Mouse (Mus musculus) MEL (cell line): ENCODE measurements around the gene Coq8b. TPM values are rescaled to one million over a fixed set of nuclear protein-coding genes. Genes with fewer than 3 reads are reported as not detected.

Experiments used
- DNase-seq: peaks from one replicate; pipeline ENCODE4 v3.0.0; 2011; ENCODE audit warnings: low read depth, low spot score
- H3K27ac ChIP-seq: 2 replicates; pipeline ENCODE4 v1.5.1; 2012; ENCODE audit warnings: low read depth, mild to moderate bottlenecking, control low read depth, low read length, moderate library complexity; ENCODE audit not compliant: control insufficient read depth
- H3K27me3 ChIP-seq, 2 experiments: fragments of 150-350 bp in 1 of 2; sonication (generic) in 1 of 2; 2 replicates each; pipeline ENCODE4 v1.6.1; 2012; ENCODE audit warnings: low read length in 2 of 2, mild to moderate bottlenecking in 2 of 2, improper control_type of control experiment in 1 of 2, moderate library complexity in 1 of 2; ENCODE audit not compliant: insufficient read depth in 2 of 2, control insufficient read depth in 1 of 2
- H3K36me3 ChIP-seq, 2 experiments: 2 replicates each; pipeline ENCODE4 v1.6.1; 2012 to 2014; ENCODE audit warnings: low read length in 2 of 2, improper control_type of control experiment in 1 of 2, inconsistent platforms in 1 of 2, mild to moderate bottlenecking in 1 of 2; ENCODE audit not compliant: insufficient read depth in 2 of 2, control insufficient read depth in 1 of 2
- H3K4me1 ChIP-seq, 2 experiments: fragments of 150-350 bp in 1 of 2; sonication (generic) in 1 of 2; 2 replicates each; pipeline ENCODE4 v1.6.1; 2012; ENCODE audit warnings: low read length in 2 of 2, improper control_type of control experiment in 1 of 2, mild to moderate bottlenecking in 1 of 2; ENCODE audit not compliant: insufficient read depth in 2 of 2, control insufficient read depth in 1 of 2
- H3K4me3 ChIP-seq, 2 experiments: fragments of 150-350 bp in 1 of 2; sonication (generic) in 1 of 2; 2 replicates each; pipeline ENCODE4 v1.5.1; 2012; ENCODE audit warnings: low read depth in 2 of 2, low read length in 2 of 2, mild to moderate bottlenecking in 2 of 2, moderate library complexity in 2 of 2, control low read depth in 1 of 2, improper control_type of control experiment in 1 of 2; ENCODE audit not compliant: control insufficient read depth in 1 of 2, insufficient read depth in 1 of 2
- H3K79me2 ChIP-seq: 2 replicates; pipeline ENCODE4 v1.6.1; 2012; ENCODE audit warnings: mild to moderate bottlenecking, low read length, moderate library complexity; ENCODE audit not compliant: control insufficient read depth, poor library complexity, insufficient read depth
- H3K9ac ChIP-seq: 2 replicates; pipeline ENCODE4 v1.6.1; 2012; ENCODE audit warnings: low read depth, mild to moderate bottlenecking, control low read depth, low read length, moderate library complexity; ENCODE audit not compliant: control insufficient read depth, poor library complexity, severe bottlenecking
- H3K9me3 ChIP-seq: fragments of 150-350 bp; sonication (generic); replicated peaks from 2 replicates; pipeline ENCODE4 v1.6.1; 2012; ENCODE audit warnings: mild to moderate bottlenecking, low read length, improper control_type of control experiment, moderate library complexity; ENCODE audit not compliant: insufficient read depth
- BHLHE40 ChIP-seq: IDR thresholded peaks from 2 replicates; pipeline ENCODE4 v1.6.1; 2012; ENCODE audit warnings: low read depth, mild to moderate bottlenecking, inconsistent platforms, low read length, improper control_type of control experiment, borderline replicate concordance
- CHD1 ChIP-seq: IDR thresholded peaks from 2 replicates; pipeline ENCODE4 v1.6.1; 2012; ENCODE audit warnings: low read depth, mild to moderate bottlenecking, inconsistent platforms, low read length, improper control_type of control experiment
- CHD2 ChIP-seq: IDR thresholded peaks from 2 replicates; pipeline ENCODE4 v1.6.1; 2011; ENCODE audit warnings: low read length, improper control_type of control experiment
- CTCF ChIP-seq, 3 experiments: IDR thresholded peaks in 2 of 3; conservative IDR thresholded peaks in 1 of 3; 2 replicates each; pipeline ENCODE4 v1.5.1; 2011 to 2012; ENCODE audit warnings: low read length in 3 of 3, low read depth in 2 of 3, mild to moderate bottlenecking in 2 of 3, improper control_type of control experiment in 1 of 3, inconsistent platforms in 1 of 3, mixed read lengths in 1 of 3, moderate library complexity in 1 of 3; ENCODE audit not compliant: control insufficient read depth in 1 of 3, insufficient read depth in 1 of 3, poor library complexity in 1 of 3, severe bottlenecking in 1 of 3
- E2F4 ChIP-seq: IDR thresholded peaks from 2 replicates; pipeline ENCODE4 v1.6.1; 2011; ENCODE audit warnings: low read depth, low read length, improper control_type of control experiment, borderline replicate concordance
- ELF1 ChIP-seq: IDR thresholded peaks from 2 replicates; pipeline ENCODE4 v1.6.1; 2014; ENCODE audit warnings: low read depth, mild to moderate bottlenecking, inconsistent platforms, low read length, improper control_type of control experiment, moderate library complexity
- EP300 ChIP-seq, 2 experiments: IDR thresholded peaks; 2 replicates each; pipeline ENCODE4 v1.6.1; 2011; ENCODE audit warnings: improper control_type of control experiment in 2 of 2, low read length in 2 of 2, low read depth in 1 of 2, mild to moderate bottlenecking in 1 of 2
- GABPA ChIP-seq: IDR thresholded peaks from 2 replicates; pipeline ENCODE4 v1.6.1; 2012; ENCODE audit warnings: low read depth, mild to moderate bottlenecking, inconsistent platforms, low read length, improper control_type of control experiment, moderate library complexity
- GATA1 ChIP-seq: IDR thresholded peaks from 2 replicates; pipeline ENCODE4 v1.6.1; 2011; ENCODE audit warnings: low read depth, low read length, improper control_type of control experiment
- HCFC1 ChIP-seq: IDR thresholded peaks from 2 replicates; pipeline ENCODE4 v1.6.1; 2012; ENCODE audit warnings: low read depth, mild to moderate bottlenecking, inconsistent platforms, low read length, improper control_type of control experiment, moderate library complexity
- JUND ChIP-seq: IDR thresholded peaks from 2 replicates; pipeline ENCODE4 v1.6.1; 2011; ENCODE audit warnings: low read depth, mild to moderate bottlenecking, improper control_type of control experiment, low read length
- KAT2A ChIP-seq: conservative IDR thresholded peaks from 2 replicates; pipeline ENCODE4 v1.6.1; 2012; ENCODE audit warnings: low read depth, low read length, improper control_type of control experiment, inconsistent platforms
- MAFK ChIP-seq: IDR thresholded peaks from 2 replicates; pipeline ENCODE4 v1.6.1; 2011; ENCODE audit warnings: low read depth, mild to moderate bottlenecking, low read length, improper control_type of control experiment, borderline replicate concordance
- MAX ChIP-seq: IDR thresholded peaks from 2 replicates; pipeline ENCODE4 v1.6.1; 2011; ENCODE audit warnings: low read length, improper control_type of control experiment
- MEF2A ChIP-seq: IDR thresholded peaks from 2 replicates; pipeline ENCODE4 v1.6.1; 2014; ENCODE audit warnings: low read depth, mild to moderate bottlenecking, inconsistent platforms, low read length, improper control_type of control experiment; ENCODE audit not compliant: poor library complexity, insufficient replicate concordance, severe bottlenecking; ENCODE audit errors: extremely low read depth
- MXI1 ChIP-seq: IDR thresholded peaks from 2 replicates; pipeline ENCODE4 v1.6.1; 2011; ENCODE audit warnings: mild to moderate bottlenecking, low read depth, low read length, improper control_type of control experiment
- MYB ChIP-seq: IDR thresholded peaks from 2 replicates; pipeline ENCODE4 v1.6.1; 2011; ENCODE audit warnings: mild to moderate bottlenecking, low read depth, low read length, improper control_type of control experiment
- MYC ChIP-seq: IDR thresholded peaks from 2 replicates; pipeline ENCODE4 v1.6.1; 2011; ENCODE audit warnings: low read depth, mild to moderate bottlenecking, low read length, improper control_type of control experiment, moderate library complexity
- NRF1 ChIP-seq: IDR thresholded peaks from 2 replicates; pipeline ENCODE4 v1.6.1; 2014; ENCODE audit warnings: low read depth, mild to moderate bottlenecking, inconsistent platforms, low read length, improper control_type of control experiment, moderate library complexity; ENCODE audit not compliant: poor library complexity, insufficient read depth, severe bottlenecking
- POLR2A ChIP-seq, 2 experiments: IDR thresholded peaks; 2 replicates each; pipeline ENCODE4 v1.6.1; 2011 to 2012; ENCODE audit warnings: low read length in 2 of 2, mild to moderate bottlenecking in 2 of 2, control low read depth in 1 of 2, improper control_type of control experiment in 1 of 2, low read depth in 1 of 2, moderate library complexity in 1 of 2; ENCODE audit not compliant: control insufficient read depth in 1 of 2, insufficient read depth in 1 of 2, poor library complexity in 1 of 2
- POLR2AphosphoS2 ChIP-seq: IDR thresholded peaks from 2 replicates; pipeline ENCODE4 v1.6.1; 2011; ENCODE audit warnings: low read length, improper control_type of control experiment
- POLR2AphosphoS5 ChIP-seq: IDR thresholded peaks from 2 replicates; pipeline ENCODE4 v1.6.1; 2012; ENCODE audit warnings: low read depth, borderline replicate concordance, mild to moderate bottlenecking, inconsistent platforms, low read length, moderate library complexity, mixed read lengths
- RCOR1 ChIP-seq: IDR thresholded peaks from 2 replicates; pipeline ENCODE4 v1.6.1; 2012; ENCODE audit warnings: low read depth, mild to moderate bottlenecking, inconsistent platforms, low read length, improper control_type of control experiment
- SIN3A ChIP-seq: IDR thresholded peaks from 2 replicates; pipeline ENCODE4 v1.6.1; 2012; ENCODE audit warnings: low read length, improper control_type of control experiment, inconsistent platforms
- SMC3 ChIP-seq: IDR thresholded peaks from 2 replicates; pipeline ENCODE4 v1.6.1; 2011; ENCODE audit warnings: low read depth, low read length, improper control_type of control experiment
- TAL1 ChIP-seq: IDR thresholded peaks from 2 replicates; pipeline ENCODE4 v1.6.1; 2012; ENCODE audit warnings: mild to moderate bottlenecking, inconsistent platforms, low read length, moderate library complexity, mixed read lengths
- TBP ChIP-seq: IDR thresholded peaks from 2 replicates; pipeline ENCODE4 v1.8.0; 2011; ENCODE audit warnings: low read depth, low read length, improper control_type of control experiment
- TCF12 ChIP-seq: IDR thresholded peaks from 2 replicates; pipeline ENCODE4 v1.6.1; 2014; ENCODE audit warnings: low read depth, mild to moderate bottlenecking, inconsistent platforms, low read length, improper control_type of control experiment, moderate library complexity
- UBTF ChIP-seq: IDR thresholded peaks from 2 replicates; pipeline ENCODE4 v1.6.1; 2012; ENCODE audit warnings: low read depth, mild to moderate bottlenecking, inconsistent platforms, low read length, improper control_type of control experiment, moderate library complexity, borderline replicate concordance; ENCODE audit not compliant: insufficient read depth
- USF1 ChIP-seq: IDR thresholded peaks from 2 replicates; pipeline ENCODE4 v1.6.1; 2014; ENCODE audit warnings: low read depth, mild to moderate bottlenecking, inconsistent platforms, low read length, improper control_type of control experiment, moderate library complexity
- USF2 ChIP-seq, 2 experiments: IDR thresholded peaks; 2 replicates each; pipeline ENCODE4 v1.6.1; 2011 to 2012; ENCODE audit warnings: improper control_type of control experiment in 2 of 2, low read length in 2 of 2, borderline replicate concordance in 1 of 2, inconsistent platforms in 1 of 2, low read depth in 1 of 2, mild to moderate bottlenecking in 1 of 2; ENCODE audit not compliant: insufficient read depth in 1 of 2
- ZC3H11A ChIP-seq: IDR thresholded peaks from 2 replicates; pipeline ENCODE4 v1.6.1; 2012; ENCODE audit warnings: low read depth, mild to moderate bottlenecking, inconsistent platforms, low read length, improper control_type of control experiment
- ZKSCAN1 ChIP-seq: IDR thresholded peaks from 2 replicates; pipeline ENCODE4 v1.6.1; 2012; ENCODE audit warnings: low read depth, mild to moderate bottlenecking, inconsistent platforms, low read length, improper control_type of control experiment, moderate library complexity
- ZNF384 ChIP-seq: IDR thresholded peaks from 2 replicates; pipeline ENCODE4 v1.6.1; 2012; ENCODE audit warnings: low read depth, mild to moderate bottlenecking, inconsistent platforms, low read length, improper control_type of control experiment
- polyA plus RNA-seq, 2 experiments: library from polyadenylated mRNA; stranded (reverse) in 1 of 2; unstranded in 1 of 2; fragments of >175 nt in 1 of 2; fragments of >200 nt in 1 of 2; gene quantifications; 2 replicates each; pipeline versions ENCODE4 v1.2.1 to v1.2.4; 2012; ENCODE audit warnings: low replicate concordance in 2 of 2, low read depth in 1 of 2; ENCODE audit not compliant: insufficient read length in 2 of 2, insufficient read depth in 1 of 2, missing spikeins in 1 of 2
- total RNA-seq: library from RNA; depleted of rRNA; stranded (reverse); fragments of 300-350 nt; gene quantifications from 2 replicates; pipeline ENCODE4 v1.2.3, GENCODE M21; 2012

Coq8b gene
- total and polyA plus RNA-seq, 3 experiments, result 13.8 to 22.7 TPM; not detected in 1

DNA sequence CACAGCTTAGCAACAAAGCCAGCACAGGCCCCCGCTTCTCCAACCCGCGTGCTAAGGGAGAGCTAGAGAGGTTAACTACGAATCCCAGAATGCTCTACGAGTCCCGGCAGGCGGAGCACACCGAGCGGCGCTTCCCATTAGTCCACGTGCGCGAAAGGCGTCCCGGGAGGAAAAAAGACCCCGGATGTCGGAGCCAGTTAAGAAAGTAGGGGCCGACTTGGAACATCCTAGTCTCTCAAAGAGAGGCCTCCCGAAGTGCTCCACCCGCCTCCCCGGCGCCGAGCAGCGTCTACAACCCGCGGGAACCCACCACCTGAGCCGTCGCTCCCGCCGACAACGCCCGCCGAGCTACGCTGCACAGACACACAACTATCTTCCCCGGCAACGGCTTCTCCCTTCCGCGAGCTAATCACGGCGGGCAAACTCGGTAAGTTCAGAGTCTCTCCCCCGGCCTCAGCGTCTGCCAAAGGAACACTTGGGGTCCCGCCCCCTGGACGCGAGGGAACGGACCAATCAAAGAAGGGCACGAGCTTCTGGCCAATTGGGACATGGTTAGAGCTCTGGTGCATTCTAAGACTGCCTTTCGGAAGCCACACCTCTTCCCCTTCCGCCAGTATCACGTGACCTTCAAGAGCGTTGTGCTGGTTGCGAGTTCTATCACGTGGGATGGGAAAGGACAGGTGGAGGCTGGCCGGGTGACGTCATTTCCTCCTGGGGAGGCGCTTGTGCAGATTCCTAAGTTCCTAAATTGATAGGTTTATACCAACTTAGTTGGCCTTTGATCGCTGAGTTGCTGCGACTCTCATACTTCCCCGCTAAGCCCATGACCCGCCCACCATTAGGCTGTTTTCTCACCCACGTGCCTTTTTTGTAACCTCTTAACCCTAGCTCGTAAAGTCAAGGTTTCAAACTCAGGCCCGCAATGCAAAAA lies 36.9 kb upstream of the Coq8b start, which contains the start of the genes BC024978 and Snrpa:
TSS of gene BC024978 (plus strand) at position 101 of the 931 bp plus-strand sequence.
TSS of gene Snrpa (minus strand) at position 591 of the 931 bp plus-strand sequence.
- Histone ChIP-seq H3K27ac (peak within 1 kb of the TSS; percentile 97), H3K4me3 (peak within 1 kb of the TSS; percentile 72 to 93), H3K36me3 (peaks cover 16% of the 10 kb centered on the region in 2 experiments), H3K27me3 (no peaks in the 10 kb centered on the region), H3K9ac (peak within 1 kb of the TSS; percentile 96), H3K9me3 (no peaks in the 10 kb centered on the region), H3K4me1 (peaks cover 6 to 14% of the 10 kb centered on the region in 2 experiments; a peak in 3 of 4 replicates), H3K79me2 (peaks cover 29% of the 10 kb centered on the region)
- DNase-seq, result peak; percentile 100
- TF ChIP-seq TCF12, result peak; percentile 41
- TF ChIP-seq MAFK, result no peak
- no peak; the same call in 1 of the 2 replicates for TF ChIP-seq E2F4
- TF ChIP-seq JUND, result peak; percentile 79; the same call in 1 of the 2 replicates
- no peak for TF ChIP-seq UBTF
- TF ChIP-seq ZKSCAN1, result no peak
- peak; percentile 85 for TF ChIP-seq BHLHE40
- peak in 1 of 2 experiments; percentile 33; a peak in 1 of 4 replicates for TF ChIP-seq EP300 (IDR thresholded peaks at IDR 0.05; ENCODE audit: low read depth in 1 of 2, low read length in 2 of 2)
- no peak; the same call in 1 of the 2 replicates for TF ChIP-seq NRF1
- TF ChIP-seq ELF1, result peak; percentile 85
- TF ChIP-seq MAX, result peak; percentile 99
- TF ChIP-seq CHD1, result peak; percentile 7; the same call in 1 of the 2 replicates
- TF ChIP-seq CTCF (IDR thresholded peaks at IDR 0.05 in 2 of 3, conservative IDR thresholded peaks at IDR 0.05 in 1 of 3; ENCODE audit: control insufficient read depth in 1 of 3, insufficient read depth in 1 of 3, low read depth in 2 of 3, low read length in 3 of 3, poor library complexity in 1 of 3, severe bottlenecking in 1 of 3), result no peak
- TF ChIP-seq POLR2A (IDR thresholded peaks at IDR 0.05; ENCODE audit: control insufficient read depth in 1 of 2, insufficient read depth in 1 of 2, low read depth in 1 of 2, low read length in 2 of 2, poor library complexity in 1 of 2), result peak; percentile 90 to 91
- TF ChIP-seq RCOR1, result no peak
- no peak for TF ChIP-seq GABPA
- TF ChIP-seq MYC, result peak; percentile 96
- TF ChIP-seq MXI1, result peak; percentile 96
- TF ChIP-seq SMC3, result no peak
- TF ChIP-seq TBP, result peak; percentile 88
- TF ChIP-seq MYB, result no peak
- peak; percentile 61; the same call in 1 of the 2 replicates for TF ChIP-seq POLR2AphosphoS2
- TF ChIP-seq MEF2A, result no peak
- no peak for TF ChIP-seq GATA1
- peak; percentile 94 to 98 for TF ChIP-seq USF2 (IDR thresholded peaks at IDR 0.05; ENCODE audit: borderline replicate concordance in 1 of 2, insufficient read depth in 1 of 2, low read depth in 1 of 2, low read length in 2 of 2)
- TF ChIP-seq TAL1, result no peak
- TF ChIP-seq HCFC1, result peak; percentile 88
- no peak for TF ChIP-seq POLR2AphosphoS5
- TF ChIP-seq ZNF384, result no peak
- TF ChIP-seq ZC3H11A, result no peak
- TF ChIP-seq SIN3A, result peak; percentile 90
- peak; percentile 100 for TF ChIP-seq USF1
- TF ChIP-seq CHD2, result no peak
- TF ChIP-seq KAT2A, result peak; percentile 77; the same call in 1 of the 2 replicates
